In the genomic region with DNA sequence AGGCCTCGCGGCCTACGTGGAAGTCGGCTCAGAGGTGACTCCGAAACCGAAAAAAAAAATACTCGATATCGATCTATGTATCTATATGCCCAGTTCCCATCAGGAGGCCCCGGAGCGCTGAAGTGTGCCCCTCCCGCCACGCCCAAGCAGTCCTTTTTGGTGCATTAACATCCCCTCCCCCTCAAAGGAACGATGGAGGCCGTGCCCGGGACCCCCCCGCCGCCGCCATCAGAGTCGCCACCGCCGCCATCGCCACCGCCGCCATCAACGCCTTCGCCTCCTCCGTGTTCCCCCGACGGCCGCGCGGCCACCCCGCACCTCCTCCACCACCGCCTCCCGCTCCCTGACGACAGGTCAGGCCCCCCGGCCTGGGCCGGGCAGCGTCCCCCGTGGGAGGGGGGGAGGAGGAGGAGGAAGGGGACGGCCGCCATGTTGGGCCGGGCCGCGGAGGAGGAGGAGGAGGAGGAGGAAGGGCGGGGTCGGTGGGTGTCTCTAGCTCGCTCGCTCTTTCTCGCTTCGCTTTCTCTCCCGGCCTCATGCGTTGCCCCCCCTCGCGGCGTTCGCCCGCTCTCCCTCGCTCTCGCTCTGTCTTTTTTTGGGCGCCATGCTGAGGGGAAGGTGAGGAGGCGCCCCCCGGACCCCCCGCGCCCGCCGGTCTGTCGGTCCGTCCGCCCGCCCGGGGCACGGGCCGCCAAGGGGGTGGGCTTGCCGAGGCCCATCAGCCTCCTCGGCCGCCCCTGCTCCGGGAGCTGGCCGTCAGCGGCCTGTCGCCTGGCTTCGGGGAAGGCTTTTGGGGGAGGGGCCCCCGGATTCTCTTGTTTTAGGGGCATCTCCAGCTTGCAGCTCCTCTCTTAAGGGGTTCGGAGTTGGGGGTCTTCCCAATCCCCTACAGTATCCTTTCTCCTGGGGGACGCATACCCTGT, we compare ENCODE assay signal across 8 mouse cellular contexts. TPM values are rescaled to one million over a fixed set of nuclear protein-coding genes. Genes with fewer than 3 reads are reported as not detected.
A peak's percentile ranks its signal among the peaks of the same experiment; 100 is the strongest.
DNase-seq lines count a peak whose midpoint lies in the region; ATAC-seq lines count a peak whose summit lies in the region.

A gene (plus strand): TSS at position 222 of the 923 bp plus-strand sequence.

- peak within 1 kb of the TSS; percentile 100 for H3K27ac ChIP-seq in hindbrain, embryonic 13.5 days

- under 1% methylated on average over 56 of the region's 85 CpGs for WGBS in hindbrain, embryonic 13.5 days

- H3K9me3 ChIP-seq in hindbrain, embryonic 13.5 days = no peaks in the 10 kb centered on the region

- no peaks in the 10 kb centered on the region for H3K27me3 ChIP-seq in hindbrain, embryonic 13.5 days

- H3K4me1 ChIP-seq in hindbrain, embryonic 13.5 days (replicated peaks) = peaks cover 32% of the 10 kb centered on the region

- H3K9ac ChIP-seq in hindbrain, embryonic 13.5 days = peak within 1 kb of the TSS; percentile 100

- peak within 1 kb of the TSS; percentile 94 for H3K4me3 ChIP-seq in hindbrain, embryonic 13.5 days

- no peaks in the 10 kb centered on the region for H3K36me3 ChIP-seq in hindbrain, embryonic 13.5 days

- peak; percentile 41 for ATAC-seq in hindbrain, embryonic 13.5 days (ENCODE audit: low FRiP score)

- H3K4me2 ChIP-seq in hindbrain, embryonic 13.5 days = peak within 1 kb of the TSS; percentile 91

- peak; percentile 85 for DNase-seq in R1 (ENCODE audit: low read depth, low spot score)
- DNase-seq in cerebellum, postnatal 25 days = peak; percentile 92 to 93
- peak; percentile 63 to 72 for DNase-seq in frontal cortex, postnatal 25 days (ENCODE audit: low spot score in 2 of 2)
- DNase-seq in left cerebral cortex, adult 11 months (ENCODE audit: low spot score) = peak; percentile 79
- DNase-seq in lung, postnatal 36 days = peak; percentile 92
- DNase-seq in retina, embryonic 14.5 days (ENCODE audit: low spot score) = peak; percentile 89
- DNase-seq in thymus, postnatal 36 days = peak; percentile 93 to 96

RNA-seq across cellular contexts. Expression of the gene that starts here (rescaled TPM):
- 17.4 and 18.6 TPM in 2 replicates for polyA plus RNA-seq in hindbrain, embryonic 13.5 days (2015; fragmentation: Nextera tagmentation; extraction: Ambion mirVana)

Comparison
In these comparisons a context has a peak if more than half of its experiments do, and no peak if none do; other contexts are left out.
1. Peak in every context shown above with its lines: DNase-seq, ATAC-seq, H3K4me3 ChIP-seq and H3K27ac ChIP-seq.